In the genomic region with DNA sequence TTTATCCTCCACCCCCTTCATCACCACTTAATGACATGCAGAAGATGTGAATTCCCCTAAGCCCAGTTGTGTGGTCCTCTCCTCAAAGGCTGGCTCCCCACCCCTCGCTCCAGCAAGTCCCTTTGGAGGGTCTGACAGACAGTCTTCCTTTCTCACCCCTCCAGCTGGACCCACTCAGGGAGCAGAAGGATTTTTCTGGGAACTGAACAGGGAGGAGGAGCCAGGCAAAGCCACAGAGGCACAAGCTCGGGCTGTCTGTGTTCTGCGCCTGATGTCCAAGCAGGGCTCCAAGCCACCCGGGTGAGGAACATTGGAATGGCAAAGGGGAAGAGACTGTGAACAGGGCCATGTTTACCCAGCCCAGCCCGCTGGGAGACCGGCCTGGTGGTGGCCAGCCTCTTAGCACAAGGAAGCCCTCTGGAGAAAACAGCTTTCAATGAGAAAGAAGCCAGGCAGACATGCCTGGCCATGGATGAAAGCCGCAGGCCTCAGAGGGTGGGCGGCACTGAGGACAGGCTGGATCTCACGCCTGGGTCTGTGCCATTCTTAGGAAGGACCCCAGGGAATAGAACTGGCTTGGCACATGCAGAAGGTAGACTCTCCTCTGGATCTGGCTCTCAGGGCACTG, we compare ENCODE assay signal across 9 mouse cellular contexts.
DNase-seq lines count a peak whose midpoint lies in the region; ATAC-seq lines count a peak whose summit lies in the region.
"Had no signal": no experiment of that assay in that cellular context is flagged by ENCODE, and none has a peak within 500 bp of the region (broad histone marks: within the 10 kb centered on the region; RNA-seq: fewer than 3 reads in every experiment).

No protein-coding gene starts in this region.

- peak; percentile 47; the same call in 1 of the 2 replicates for ATAC-seq in hindbrain, embryonic 13.5 days (ENCODE audit: low FRiP score)
- peak; percentile 81 for ATAC-seq in midbrain, embryonic 11.5 days (ENCODE audit: low FRiP score)

- H3K4me3 ChIP-seq in forebrain, embryonic 10.5 days, result no peak overlapping the region
- H3K4me3 ChIP-seq in hindbrain, embryonic 13.5 days, result no peak overlapping the region
- H3K4me3 ChIP-seq in midbrain, embryonic 11.5 days (ENCODE audit: low read depth, low read length), result no peak overlapping the region
- H3K4me3 ChIP-seq: liver, embryonic 13.5 days had no signal

- no peak overlapping the region for H3K4me2 ChIP-seq in hindbrain, embryonic 13.5 days
- peak overlapping the region; percentile 13 for H3K4me2 ChIP-seq in midbrain, embryonic 11.5 days
- H3K4me2 ChIP-seq: liver, embryonic 13.5 days had no signal

- peaks cover 42% of the 10 kb centered on the region for H3K4me1 ChIP-seq in forebrain, embryonic 10.5 days
- peaks cover 29% of the 10 kb centered on the region for H3K4me1 ChIP-seq in hindbrain, embryonic 13.5 days (replicated peaks)
- peaks cover 25% of the 10 kb centered on the region for H3K4me1 ChIP-seq in midbrain, embryonic 11.5 days (ENCODE audit: control insufficient read depth, insufficient read depth, low read length)
- H3K4me1 ChIP-seq: liver, embryonic 13.5 days had no signal

- no peaks in the 10 kb centered on the region for H3K36me3 ChIP-seq in forebrain, embryonic 10.5 days (replicated peaks)
- no peaks in the 10 kb centered on the region for H3K36me3 ChIP-seq in hindbrain, embryonic 13.5 days
- no peaks in the 10 kb centered on the region for H3K36me3 ChIP-seq in midbrain, embryonic 11.5 days (ENCODE audit: control insufficient read depth, insufficient read depth, low read length)
- H3K36me3 ChIP-seq: liver, embryonic 13.5 days had no signal

- peaks cover 10% of the 10 kb centered on the region for H3K27me3 ChIP-seq in forebrain, embryonic 10.5 days (ENCODE audit: poor library complexity, severe bottlenecking)
- H3K27me3 ChIP-seq in hindbrain, embryonic 13.5 days, result no peaks in the 10 kb centered on the region
- H3K27me3 ChIP-seq in midbrain, embryonic 11.5 days (ENCODE audit: control insufficient read depth, insufficient read depth, low read length), result no peaks in the 10 kb centered on the region
- H3K27me3 ChIP-seq: liver, embryonic 13.5 days had no signal

- peak; percentile 46 for DNase-seq in kidney, postnatal 14 days
- DNase-seq in kidney, adult 11 months, result no peak
- DNase-seq in forebrain, embryonic 10.5 days (ENCODE audit: extremely low spot score, low spot score), result no peak
- peak; percentile 91 for DNase-seq in midbrain, embryonic 11.5 days (ENCODE audit: low spot score, missing footprints)
- no peak for DNase-seq in natural killer cell, adult 2 months (ENCODE audit: low spot score in 2 of 2)
- no peak for DNase-seq in thymus, adult 18-20 months
- DNase-seq in adrenal gland, postnatal 14 days, result no peak
- DNase-seq: liver, embryonic 13.5 days had no signal

- no peaks in the 10 kb centered on the region for H3K9me3 ChIP-seq in forebrain, embryonic 10.5 days
- no peaks in the 10 kb centered on the region for H3K9me3 ChIP-seq in hindbrain, embryonic 13.5 days
- H3K9me3 ChIP-seq in midbrain, embryonic 11.5 days (ENCODE audit: control insufficient read depth, low read length), result no peaks in the 10 kb centered on the region
- H3K9me3 ChIP-seq: liver, embryonic 13.5 days had no signal

- peak overlapping the region; percentile 75 for H3K27ac ChIP-seq in forebrain, embryonic 10.5 days
- H3K27ac ChIP-seq in hindbrain, embryonic 13.5 days, result peak overlapping the region; percentile 55
- peak overlapping the region; percentile 76 for H3K27ac ChIP-seq in midbrain, embryonic 11.5 days (ENCODE audit: low read depth, low read length)
- H3K27ac ChIP-seq: liver, embryonic 13.5 days had no signal

- WGBS in forebrain, embryonic 10.5 days, result 56% methylated on average over 9 of the region's 9 CpGs
- WGBS in hindbrain, embryonic 13.5 days, result 21% methylated on average over 9 of the region's 9 CpGs
- WGBS in midbrain, embryonic 11.5 days, result 14% methylated on average over 9 of the region's 9 CpGs

- H3K9ac ChIP-seq in hindbrain, embryonic 13.5 days, result peak overlapping the region; percentile 13; the same call in 1 of the 2 replicates
- peak overlapping the region; percentile 38 for H3K9ac ChIP-seq in midbrain, embryonic 11.5 days (ENCODE audit: low read length)
- H3K9ac ChIP-seq: liver, embryonic 13.5 days had no signal

Comparison
In these comparisons a context has a peak if more than half of its experiments do, and no peak if none do; other contexts are left out.
1. DNase-seq: peak in kidney, postnatal 14 days (single experiment) and midbrain, embryonic 11.5 days (single experiment); none in kidney, adult 11 months (single experiment), forebrain, embryonic 10.5 days (single experiment), natural killer cell, adult 2 months (0 of 2), thymus, adult 18-20 months (0 of 2) and adrenal gland, postnatal 14 days (single experiment).
2. Peak in every context shown above with its lines, with median percentiles within 50 percentile points of each other: H3K27ac ChIP-seq.